Mouse (Mus musculus) liver, embryonic 11.5 days (tissue): Measurements from ENCODE around the gene Tnk1. TPM values are rescaled to one million over a fixed set of nuclear protein-coding genes. Genes with fewer than 3 reads are reported as not detected.

ENCODE experiments used
- ATAC-seq: fragments of 200-750 bp; cut with Nextera tagmentation; replicated peaks from 2 replicates; pipeline ENCODE4 v1.8.0; 2017; ENCODE audit warnings: moderate number of reproducible peaks, mild to moderate bottlenecking, moderate TSS enrichment, moderate library complexity; ENCODE audit not compliant: low FRiP score
- DNase-seq: peaks from one replicate; pipeline ENCODE4 v3.0.0-alpha.2; 2017; ENCODE audit warnings: low spot score
- H3K27ac ChIP-seq: fragments of 300-500 bp; sonication (generic); 2 replicates; pipeline ENCODE4 v1.5.1; 2014; ENCODE audit warnings: mild to moderate bottlenecking, low read depth, low read length, control low read depth
- H3K27me3 ChIP-seq: fragments of 300-500 bp; sonication (generic); replicated peaks from 2 replicates; pipeline ENCODE4 v1.6.1; 2014; ENCODE audit warnings: low read length, mixed read lengths; ENCODE audit not compliant: control insufficient read depth, insufficient read depth
- H3K36me3 ChIP-seq: fragments of 300-500 bp; sonication (generic); 2 replicates; pipeline ENCODE4 v1.6.1; 2014; ENCODE audit warnings: mild to moderate bottlenecking, low read length, moderate library complexity, mixed read lengths; ENCODE audit not compliant: control insufficient read depth, insufficient read depth
- H3K4me1 ChIP-seq: fragments of 300-500 bp; sonication (generic); replicated peaks from 2 replicates; pipeline ENCODE4 v1.6.1; 2014; ENCODE audit warnings: low read length, mixed read lengths; ENCODE audit not compliant: control insufficient read depth, insufficient read depth
- H3K4me2 ChIP-seq: fragments of 300-500 bp; sonication (generic); 2 replicates; pipeline ENCODE4 v1.6.1; 2014; ENCODE audit warnings: mild to moderate bottlenecking, control low read depth, moderate library complexity
- H3K4me3 ChIP-seq: fragments of 300-500 bp; sonication (generic); 2 replicates; pipeline ENCODE4 v1.5.1; 2014; ENCODE audit warnings: low read depth, low read length, control low read depth
- H3K9ac ChIP-seq: fragments of 300-500 bp; sonication (generic); 2 replicates; pipeline ENCODE4 v1.6.1; 2014; ENCODE audit warnings: low read depth, low read length, control low read depth
- H3K9me3 ChIP-seq: fragments of 300-500 bp; sonication (generic); 2 replicates; pipeline ENCODE4 v1.6.1; 2016; ENCODE audit warnings: low read length, inconsistent platforms, mixed read lengths; ENCODE audit not compliant: control insufficient read depth
- WGBS: fragments of 180-500 bp; shearing (Covaris S2); extraction: QIAGEN DNeasy Blood & Tissue Kit; methylation state at CpG from one replicate; pipeline ENCODE4 v1.1.7; 2014; 5-methylcytosine and 5-hydroxymethylcytosine counted together
- polyA plus RNA-seq: library from polyadenylated mRNA; unstranded; fragments of >200 nt; fragmentation: Nextera tagmentation; extraction: Ambion mirVana; gene quantifications from 2 replicates; pipeline ENCODE4 v1.2.1, GENCODE M21; 2014

The Tnk1 gene
- polyA plus RNA-seq, 1 experiment from 2014 or later: 0.62 TPM

GRCm38 (mm10) chr11:69823456-69823855 is 35.1 kb downstream of the Tnk1 start:
- no peak overlapping the region for H3K27ac ChIP-seq
- no peaks in the 10 kb centered on the region for H3K4me1 ChIP-seq
- H3K4me2 ChIP-seq: no peak overlapping the region
- H3K9me3 ChIP-seq: no peaks in the 10 kb centered on the region
- ATAC-seq (no peak), DNase-seq (no peak)
- WGBS: 67% methylated on average over 2 of the region's 2 CpGs
- H3K9ac ChIP-seq: no peak overlapping the region
- H3K27me3 ChIP-seq: no peaks in the 10 kb centered on the region; the same call in 1 of the 2 replicates
- H3K4me3 ChIP-seq: no peak overlapping the region
- peaks cover 14% of the 10 kb centered on the region for H3K36me3 ChIP-seq

DNA sequence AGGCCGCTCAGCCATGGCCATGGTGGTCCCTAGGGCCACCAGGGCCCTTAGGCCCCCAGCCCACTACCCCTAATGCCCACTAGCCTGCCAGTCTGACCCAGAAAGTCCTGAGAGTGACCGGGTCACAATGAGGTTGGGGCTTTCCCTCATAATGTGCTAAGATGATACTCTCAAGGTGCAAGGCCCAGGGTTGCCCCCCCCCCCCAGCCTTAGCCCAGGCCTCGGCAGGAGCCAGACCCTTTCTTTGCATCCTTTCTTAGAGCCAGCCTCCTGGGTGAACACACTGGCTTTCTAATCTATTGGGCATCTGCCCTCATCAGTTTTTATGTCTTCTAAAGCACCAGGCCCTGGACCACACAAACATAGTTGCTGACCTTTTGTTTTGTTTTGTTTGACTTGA is 36.5 kb downstream of the Tnk1 start, which contains the start of gene Spem1:
Gene Spem1 (minus strand): TSS at position 101 of the 400 bp plus-strand sequence.
- H3K36me3 ChIP-seq: peaks cover 6% of the 10 kb centered on the region; the same call in 1 of the 2 replicates
- DNase-seq: no peak
- 79% methylated on average over 3 of the region's 3 CpGs for WGBS
- no peaks in the 10 kb centered on the region; the same call in none of the 2 replicates for H3K27me3 ChIP-seq
- H3K4me1 ChIP-seq: no peaks in the 10 kb centered on the region
- no peak within 1 kb of the TSS for H3K9ac ChIP-seq
- no peak for ATAC-seq
- no peaks in the 10 kb centered on the region for H3K9me3 ChIP-seq
- H3K4me2 ChIP-seq: no peak within 1 kb of the TSS
- H3K27ac ChIP-seq: no peak within 1 kb of the TSS
- no peak within 1 kb of the TSS for H3K4me3 ChIP-seq

DNA sequence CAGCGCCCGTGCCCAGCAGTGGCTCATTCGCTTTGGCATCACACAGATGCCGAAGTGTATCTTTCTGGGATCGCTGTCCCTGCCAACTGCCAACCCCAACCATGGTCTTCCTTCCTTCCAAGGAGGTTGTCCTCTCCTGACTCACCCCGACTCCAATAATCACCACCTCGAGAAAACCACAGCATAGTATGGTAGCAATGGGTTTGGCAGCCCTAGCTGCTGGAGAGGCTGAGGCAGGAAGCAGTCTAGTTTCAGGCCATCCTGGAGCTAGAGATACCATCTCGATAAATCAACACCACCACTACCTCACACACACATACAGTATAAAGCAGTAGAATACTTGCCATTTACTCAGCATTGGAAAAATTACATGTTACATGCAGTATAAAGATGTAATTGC is 39.7 kb downstream of the Tnk1 start:
- no peak overlapping the region for H3K4me2 ChIP-seq
- no peaks in the 10 kb centered on the region for H3K36me3 ChIP-seq
- H3K4me1 ChIP-seq: no peaks in the 10 kb centered on the region
- no peak overlapping the region for H3K9ac ChIP-seq
- H3K27ac ChIP-seq: no peak overlapping the region
- H3K27me3 ChIP-seq: peaks cover 3% of the 10 kb centered on the region
- H3K9me3 ChIP-seq: no peaks in the 10 kb centered on the region
- no peak overlapping the region for H3K4me3 ChIP-seq
- no peak for ATAC-seq
- DNase-seq: no peak
- WGBS: 76% methylated on average over 8 of the region's 8 CpGs

DNA sequence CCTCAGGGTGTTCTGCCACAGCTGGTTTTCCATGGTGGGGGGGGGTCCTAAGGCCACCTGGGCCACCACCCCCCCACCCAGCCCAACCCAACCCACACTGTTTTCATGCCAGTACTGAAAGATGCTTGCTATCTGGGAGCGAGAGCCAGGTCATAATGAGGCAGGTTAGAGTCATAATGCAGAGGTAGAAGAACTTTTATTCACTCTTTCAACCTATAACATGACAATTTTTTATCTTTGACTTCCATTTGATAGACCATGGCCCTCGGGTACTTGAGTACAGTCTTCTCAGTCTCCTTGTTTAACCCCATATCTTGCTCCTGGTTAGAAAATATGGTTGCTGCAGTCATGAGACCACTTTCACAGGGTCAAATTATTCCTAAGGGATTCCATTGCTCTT is 40.2 kb downstream of the Tnk1 start, which contains the start of gene Spem2:
Gene Spem2 (minus strand): TSS at position 101 of the 400 bp plus-strand sequence.
- ATAC-seq (no peak), DNase-seq (no peak)
- WGBS: 72% methylated on average over 2 of the region's 2 CpGs
- Histone ChIP-seq H3K4me3 (no peak within 1 kb of the TSS), H3K27ac (no peak within 1 kb of the TSS), H3K4me1 (no peaks in the 10 kb centered on the region), H3K9ac (no peak within 1 kb of the TSS), H3K9me3 (no peaks in the 10 kb centered on the region), H3K4me2 (no peak within 1 kb of the TSS), H3K36me3 (no peaks in the 10 kb centered on the region), H3K27me3 (peaks cover 3% of the 10 kb centered on the region)

DNA sequence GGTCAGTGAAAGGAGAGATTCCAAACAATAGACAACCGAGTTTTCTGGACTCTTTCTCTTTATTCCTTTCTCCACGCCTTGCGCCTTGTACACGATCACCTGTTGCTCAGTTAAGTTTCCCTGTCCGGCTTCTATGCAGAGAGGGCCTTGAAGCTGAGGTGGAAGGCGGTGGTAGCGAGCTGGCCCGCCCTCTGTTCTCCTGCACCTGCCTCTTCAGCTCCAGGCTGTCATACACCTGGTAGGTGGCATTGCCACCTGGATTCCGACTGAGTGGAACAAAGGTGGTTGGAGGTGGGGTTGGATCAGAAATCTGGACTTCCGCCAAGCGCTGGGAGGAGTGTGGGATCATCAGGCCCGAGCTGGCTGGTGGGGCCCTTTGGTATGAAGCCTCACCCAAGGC is 42.0 kb downstream of the Tnk1 start:
- no peaks in the 10 kb centered on the region for H3K9me3 ChIP-seq
- peaks cover 3% of the 10 kb centered on the region for H3K27me3 ChIP-seq
- H3K4me2 ChIP-seq: no peak overlapping the region
- no peak overlapping the region for H3K9ac ChIP-seq
- no peak overlapping the region for H3K4me3 ChIP-seq
- no peaks in the 10 kb centered on the region for H3K36me3 ChIP-seq
- DNase-seq (no peak), ATAC-seq (no peak)
- 84% methylated on average over 12 of the region's 12 CpGs for WGBS
- no peak overlapping the region for H3K27ac ChIP-seq
- no peaks in the 10 kb centered on the region for H3K4me1 ChIP-seq

- no peak for DNase-seq
- no peaks in the 10 kb centered on the region for H3K9me3 ChIP-seq
- no peak within 1 kb of the TSS for H3K4me3 ChIP-seq
- H3K9ac ChIP-seq: no peak within 1 kb of the TSS
- WGBS: 53% methylated on average over 10 of the region's 10 CpGs
- no peaks in the 10 kb centered on the region for H3K4me1 ChIP-seq
- H3K4me2 ChIP-seq: no peak within 1 kb of the TSS
- no peak for ATAC-seq
- peaks cover 3% of the 10 kb centered on the region for H3K27me3 ChIP-seq
- H3K27ac ChIP-seq: no peak within 1 kb of the TSS
- H3K36me3 ChIP-seq: no peaks in the 10 kb centered on the region
Observed at GRCm38 (mm10) chr11:69815155-69815554, 43.4 kb downstream of the Tnk1 start, which contains the start of gene Gm39566. TSS of gene Gm39566 (minus strand) at chr11:69815298.

DNA sequence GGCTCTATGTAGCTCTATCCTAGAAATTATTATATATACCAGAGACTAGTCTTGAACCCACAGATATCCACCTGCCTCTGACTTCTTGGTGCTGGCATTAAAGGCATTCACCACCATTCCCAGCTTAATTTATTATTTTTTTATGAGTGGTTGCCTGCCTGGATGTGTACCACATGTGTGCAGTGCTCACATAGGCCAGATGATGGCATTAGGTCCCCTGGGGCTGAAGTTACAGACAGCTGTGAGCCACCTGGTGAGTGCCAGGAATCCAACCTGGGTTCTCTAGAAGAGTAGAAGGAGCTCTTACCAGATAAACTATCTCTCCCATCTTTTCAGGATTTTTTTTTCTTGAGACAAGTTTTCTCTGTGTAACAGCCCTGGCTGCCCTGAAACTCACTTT is 48.2 kb downstream of the Tnk1 start:
- Histone ChIP-seq H3K27ac (no peak overlapping the region), H3K4me3 (no peak overlapping the region), H3K9me3 (no peaks in the 10 kb centered on the region), H3K4me1 (no peaks in the 10 kb centered on the region), H3K27me3 (peaks cover 8% of the 10 kb centered on the region), H3K9ac (no peak overlapping the region), H3K36me3 (no peaks in the 10 kb centered on the region), H3K4me2 (no peak overlapping the region)
- DNase-seq: no peak
- no peak for ATAC-seq

DNA sequence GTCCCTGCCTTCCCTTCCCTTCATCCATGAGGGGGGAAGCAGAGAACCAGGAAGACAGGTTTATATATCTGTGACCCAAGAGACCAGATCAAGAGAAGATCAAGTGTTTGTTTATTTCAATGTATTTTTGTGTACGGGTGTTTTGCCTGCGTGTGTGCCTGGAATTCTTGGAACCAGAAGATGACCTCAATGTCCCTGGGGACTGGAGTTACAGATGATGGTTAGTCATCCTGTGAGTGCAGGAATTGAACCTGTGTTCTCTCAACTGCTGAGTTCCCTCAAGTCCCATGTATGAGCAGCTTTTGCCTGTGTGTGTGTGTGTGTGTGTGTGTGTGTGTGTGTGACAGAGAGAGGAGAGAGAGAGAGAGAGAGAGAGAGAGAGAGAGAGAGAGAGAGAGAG is 50.9 kb downstream of the Tnk1 start:
- no peaks in the 10 kb centered on the region for H3K9me3 ChIP-seq
- H3K4me3 ChIP-seq: no peak overlapping the region
- no peak overlapping the region for H3K4me2 ChIP-seq
- no peak overlapping the region for H3K9ac ChIP-seq
- DNase-seq (no peak), ATAC-seq (no peak)
- no peak overlapping the region for H3K27ac ChIP-seq
- peaks cover 35% of the 10 kb centered on the region for H3K27me3 ChIP-seq
- H3K4me1 ChIP-seq: peaks cover 24% of the 10 kb centered on the region
- 88% methylated on average over 2 of the region's 2 CpGs for WGBS
- H3K36me3 ChIP-seq: no peaks in the 10 kb centered on the region

- WGBS: 71% methylated on average over 4 of the region's 4 CpGs
- Histone ChIP-seq H3K9ac (no peak overlapping the region), H3K4me3 (no peak overlapping the region), H3K4me1 (peaks cover 33% of the 10 kb centered on the region), H3K4me2 (no peak overlapping the region), H3K36me3 (no peaks in the 10 kb centered on the region), H3K27me3 (peaks cover 47% of the 10 kb centered on the region), H3K27ac (no peak overlapping the region), H3K9me3 (no peaks in the 10 kb centered on the region)
- DNase-seq (no peak), ATAC-seq (no peak)
Observed at GRCm38 (mm10) chr11:69806378-69806777, 52.2 kb downstream of the Tnk1 start.
